Mouse (Mus musculus) gonadal fat pad, adult 2 months (tissue): ENCODE measurements around the gene Rnf149. TPM values are rescaled to one million over a fixed set of nuclear protein-coding genes. Genes with fewer than 3 reads are reported as not detected.

Source experiments
- DNase-seq: peaks from one replicate; pipeline ENCODE4 v3.0.0-alpha.2; 2012; ENCODE audit warnings: low read depth
- polyA plus RNA-seq: library from polyadenylated mRNA; depleted of rRNA; stranded (reverse); fragments of >200 nt; gene quantifications from 2 replicates; pipeline ENCODE4 v1.2.3, GENCODE M21; 2012

Gene Rnf149
- polyA plus RNA-seq, 1 experiment: 168 TPM

GRCm38 (mm10) chr1:39575778-39576375 is 1.3 kb downstream of the Rnf149 start:
- DNase-seq: no peak

GRCm38 (mm10) chr1:39573890-39574289 is 3.3 kb downstream of the Rnf149 start:
- DNase-seq: no peak

- DNase-seq: no peak
Measured at GRCm38 (mm10) chr1:39571653-39572052, 5.6 kb downstream of the Rnf149 start.

GRCm38 (mm10) chr1:39568079-39568478 is 9.1 kb downstream of the Rnf149 start:
- DNase-seq: no peak

GRCm38 (mm10) chr1:39564603-39565002 is 12.6 kb downstream of the Rnf149 start:
- DNase-seq: no peak

- DNase-seq: no peak
Measured at GRCm38 (mm10) chr1:39563161-39563560, 14.0 kb downstream of the Rnf149 start.

GRCm38 (mm10) chr1:39561920-39562319 is 15.3 kb downstream of the Rnf149 start:
- DNase-seq: no peak

- DNase-seq: no peak
Measured at GRCm38 (mm10) chr1:39559009-39559408, 18.2 kb downstream of the Rnf149 start.

- no peak for DNase-seq
Measured at GRCm38 (mm10) chr1:39555556-39556415, 21.4 kb downstream of the Rnf149 start.

GRCm38 (mm10) chr1:39549831-39550230 is 27.4 kb downstream of the Rnf149 start:
- DNase-seq: no peak

GRCm38 (mm10) chr1:39547238-39547637 is 30.0 kb downstream of the Rnf149 start:
- DNase-seq: no peak

- no peak for DNase-seq
Measured at GRCm38 (mm10) chr1:39546160-39546866, 30.9 kb downstream of the Rnf149 start.

GRCm38 (mm10) chr1:39545589-39545988 is 31.6 kb downstream of the Rnf149 start:
- DNase-seq: no peak

- DNase-seq: no peak
Measured at GRCm38 (mm10) chr1:39540592-39540991, 36.6 kb downstream of the Rnf149 start.

- no peak for DNase-seq
Measured at GRCm38 (mm10) chr1:39537631-39538380, 39.4 kb downstream of the Rnf149 start.

- DNase-seq: no peak
Measured at GRCm38 (mm10) chr1:39536701-39537100, 40.5 kb downstream of the Rnf149 start.

GRCm38 (mm10) chr1:39535515-39536311 is 41.5 kb downstream of the Rnf149 start:
- DNase-seq: peak; percentile 59

GRCm38 (mm10) chr1:39534831-39535230 is 42.4 kb downstream of the Rnf149 start, which contains the start of gene Cnot11:
Gene Cnot11, plus strand, starts transcription at chr1:39534992.
- no peak for DNase-seq

- no peak for DNase-seq
Measured at GRCm38 (mm10) chr1:39533917-39534316, 43.3 kb downstream of the Rnf149 start.

- DNase-seq: no peak
Measured at GRCm38 (mm10) chr1:39531036-39531435, 46.2 kb downstream of the Rnf149 start.
